Comparison of ENCODE assay signal across 32 mouse cellular contexts in genomic region chr11:21694087-21694486, GRCm38 (mm10).
DNase-seq lines count a peak whose midpoint lies in the region; ATAC-seq and TF ChIP-seq lines count a peak whose summit lies in the region.
"Had no signal": no experiment of that assay in that cellular context is flagged by ENCODE, and none has a peak within 500 bp of the region (broad histone marks: within the 10 kb centered on the region; RNA-seq: fewer than 3 reads in every experiment).

No protein-coding gene starts in this region.

- 72% methylated on average over 6 of the region's 6 CpGs for WGBS in forebrain, embryonic 13.5 days
- WGBS in forebrain, postnatal 0 days: 63% methylated on average over 6 of the region's 6 CpGs
- WGBS in midbrain, embryonic 11.5 days: 56% methylated on average over 6 of the region's 6 CpGs
- 68% methylated on average over 6 of the region's 6 CpGs for WGBS in midbrain, embryonic 10.5 days
- 32% methylated on average over 6 of the region's 6 CpGs for WGBS in midbrain, embryonic 14.5 days
- WGBS in hindbrain, embryonic 12.5 days: 82% methylated on average over 6 of the region's 6 CpGs

- H3K36me3 ChIP-seq in forebrain, embryonic 13.5 days (ENCODE audit: poor library complexity, severe bottlenecking): no peaks in the 10 kb centered on the region
- no peaks in the 10 kb centered on the region for H3K36me3 ChIP-seq in forebrain, postnatal 0 days (ENCODE audit: insufficient read depth)
- no peaks in the 10 kb centered on the region for H3K36me3 ChIP-seq in midbrain, embryonic 11.5 days (ENCODE audit: control insufficient read depth, insufficient read depth, low read length)
- H3K36me3 ChIP-seq in midbrain, embryonic 10.5 days: no peaks in the 10 kb centered on the region
- H3K36me3 ChIP-seq in midbrain, embryonic 14.5 days (ENCODE audit: control insufficient read depth, insufficient read depth, low read length): no peaks in the 10 kb centered on the region
- no peaks in the 10 kb centered on the region for H3K36me3 ChIP-seq in hindbrain, embryonic 12.5 days
- H3K36me3 ChIP-seq: embryonic facial prominence, embryonic 12.5 days; embryonic facial prominence, embryonic 15.5 days; G1E; heart, embryonic 12.5 days; heart, embryonic 15.5 days; hindbrain, embryonic 10.5 days had no signal

- H3K9ac ChIP-seq in forebrain, embryonic 13.5 days: no peak overlapping the region
- H3K9ac ChIP-seq in forebrain, postnatal 0 days: no peak overlapping the region
- H3K9ac ChIP-seq in midbrain, embryonic 11.5 days (ENCODE audit: low read length): no peak overlapping the region
- no peak overlapping the region for H3K9ac ChIP-seq in midbrain, embryonic 14.5 days (replicated peaks; ENCODE audit: low read length)
- H3K9ac ChIP-seq in hindbrain, embryonic 12.5 days: no peak overlapping the region
- H3K9ac ChIP-seq: embryonic facial prominence, embryonic 12.5 days; embryonic facial prominence, embryonic 15.5 days; heart, embryonic 12.5 days; heart, embryonic 15.5 days; hindbrain, embryonic 14.5 days had no signal

- H3K27ac ChIP-seq in forebrain, embryonic 13.5 days: no peak overlapping the region
- H3K27ac ChIP-seq in forebrain, postnatal 0 days (ENCODE audit: low read depth, low read length): no peak overlapping the region
- H3K27ac ChIP-seq in midbrain, embryonic 11.5 days (ENCODE audit: low read depth, low read length): no peak overlapping the region
- no peak overlapping the region for H3K27ac ChIP-seq in midbrain, embryonic 10.5 days (replicated peaks)
- H3K27ac ChIP-seq in midbrain, embryonic 14.5 days (replicated peaks; ENCODE audit: low read depth, low read length): no peak overlapping the region
- H3K27ac ChIP-seq in hindbrain, embryonic 12.5 days: no peak overlapping the region
- H3K27ac ChIP-seq: embryonic facial prominence, embryonic 12.5 days; embryonic facial prominence, embryonic 15.5 days; gastrocnemius, adult 2 months; heart, embryonic 15.5 days; hindbrain, embryonic 10.5 days; hindbrain, embryonic 14.5 days; hindbrain, postnatal 0 days had no signal

- no peaks in the 10 kb centered on the region for H3K9me3 ChIP-seq in forebrain, embryonic 13.5 days (replicated peaks)
- H3K9me3 ChIP-seq in forebrain, postnatal 0 days (ENCODE audit: low read length): no peaks in the 10 kb centered on the region
- H3K9me3 ChIP-seq in midbrain, embryonic 11.5 days (ENCODE audit: control insufficient read depth, low read length): no peaks in the 10 kb centered on the region
- H3K9me3 ChIP-seq in midbrain, embryonic 10.5 days (replicated peaks): no peaks in the 10 kb centered on the region
- no peaks in the 10 kb centered on the region for H3K9me3 ChIP-seq in midbrain, embryonic 14.5 days (ENCODE audit: control insufficient read depth, low read length)
- no peaks in the 10 kb centered on the region for H3K9me3 ChIP-seq in hindbrain, embryonic 12.5 days (replicated peaks)
- H3K9me3 ChIP-seq: embryonic facial prominence, embryonic 12.5 days; embryonic facial prominence, embryonic 15.5 days; G1E; heart, embryonic 12.5 days; heart, embryonic 15.5 days; hindbrain, embryonic 10.5 days had no signal

- no peak for TF ChIP-seq CTCF in forebrain, postnatal 0 days (IDR thresholded peaks at IDR 0.05; ENCODE audit: low read depth)
- TF ChIP-seq CTCF in brain, embryonic 14.5 days (IDR thresholded peaks at IDR 0.05; ENCODE audit: borderline replicate concordance, extremely low read depth, insufficient read depth, insufficient read length): no peak

- peaks cover 5% of the 10 kb centered on the region; the same call in 1 of the 2 replicates for H3K4me1 ChIP-seq in forebrain, embryonic 13.5 days
- H3K4me1 ChIP-seq in forebrain, postnatal 0 days (ENCODE audit: insufficient read depth): no peaks in the 10 kb centered on the region
- peaks cover 5% of the 10 kb centered on the region; the same call in 1 of the 2 replicates for H3K4me1 ChIP-seq in midbrain, embryonic 11.5 days (ENCODE audit: control insufficient read depth, insufficient read depth, low read length)
- peaks cover 8% of the 10 kb centered on the region for H3K4me1 ChIP-seq in midbrain, embryonic 10.5 days
- H3K4me1 ChIP-seq in midbrain, embryonic 14.5 days (ENCODE audit: control insufficient read depth, insufficient read depth, low read length): peaks cover 8% of the 10 kb centered on the region
- H3K4me1 ChIP-seq in hindbrain, embryonic 12.5 days: no peaks in the 10 kb centered on the region
- H3K4me1 ChIP-seq: embryonic facial prominence, embryonic 12.5 days; embryonic facial prominence, embryonic 15.5 days; heart, embryonic 12.5 days; heart, embryonic 15.5 days; hindbrain, embryonic 10.5 days had no signal

- DNase-seq in forebrain, postnatal 0 days: no peak
- no peak for DNase-seq in midbrain, embryonic 11.5 days (ENCODE audit: low spot score, missing footprints)
- no peak for DNase-seq in midbrain, embryonic 10.5 days (ENCODE audit: low spot score)
- DNase-seq in brain, embryonic 14.5 days (ENCODE audit: low read depth): peak; percentile 70
- peak; percentile 69 for DNase-seq in midbrain, embryonic 14.5 days
- DNase-seq in frontal cortex, adult 2 months (ENCODE audit: extremely low spot score in 1 of 2, low spot score in 1 of 2): no peak
- DNase-seq: adrenal gland, postnatal 10 days; adrenal gland, postnatal 36 days; B cell, adult 2 months; cerebellum, adult 11 months; cerebellum, adult 2 months; cerebellum, adult 9-11 months; cerebellum, postnatal 25 days; gastrocnemius, adult 2 months; gastrocnemius, postnatal 14 days; heart, adult 11 months; heart, postnatal 10 days; heart, postnatal 36 days had no signal

- no peaks in the 10 kb centered on the region for H3K27me3 ChIP-seq in forebrain, embryonic 13.5 days
- no peaks in the 10 kb centered on the region for H3K27me3 ChIP-seq in forebrain, postnatal 0 days (ENCODE audit: insufficient read depth, low read length)
- no peaks in the 10 kb centered on the region for H3K27me3 ChIP-seq in midbrain, embryonic 11.5 days (ENCODE audit: control insufficient read depth, insufficient read depth, low read length)
- no peaks in the 10 kb centered on the region for H3K27me3 ChIP-seq in midbrain, embryonic 10.5 days (ENCODE audit: low read depth, poor library complexity, severe bottlenecking)
- H3K27me3 ChIP-seq in midbrain, embryonic 14.5 days (ENCODE audit: control insufficient read depth, insufficient read depth, low read length): no peaks in the 10 kb centered on the region
- H3K27me3 ChIP-seq in hindbrain, embryonic 12.5 days: no peaks in the 10 kb centered on the region
- H3K27me3 ChIP-seq: CH12.LX; embryonic facial prominence, embryonic 12.5 days; embryonic facial prominence, embryonic 15.5 days; heart, embryonic 12.5 days; heart, embryonic 15.5 days; Patski had no signal

- no peak for TF ChIP-seq POLR2A in brain, embryonic 14.5 days (IDR thresholded peaks at IDR 0.05; ENCODE audit: borderline replicate concordance, extremely low read depth, insufficient read depth, insufficient read length, poor library complexity, severe bottlenecking)

- H3K4me3 ChIP-seq in forebrain, embryonic 13.5 days: no peak overlapping the region
- H3K4me3 ChIP-seq in forebrain, postnatal 0 days (ENCODE audit: low read depth, low read length): no peak overlapping the region
- H3K4me3 ChIP-seq in midbrain, embryonic 11.5 days (ENCODE audit: low read depth, low read length): no peak overlapping the region
- no peak overlapping the region for H3K4me3 ChIP-seq in midbrain, embryonic 10.5 days
- no peak overlapping the region for H3K4me3 ChIP-seq in midbrain, embryonic 14.5 days (replicated peaks; ENCODE audit: low read depth, low read length)
- H3K4me3 ChIP-seq in hindbrain, embryonic 12.5 days: no peak overlapping the region
- H3K4me3 ChIP-seq: embryonic facial prominence, embryonic 12.5 days; embryonic facial prominence, embryonic 15.5 days; gastrocnemius, adult 2 months; heart, embryonic 12.5 days; heart, embryonic 15.5 days; hindbrain, embryonic 10.5 days had no signal

- ATAC-seq in forebrain, embryonic 13.5 days: peak; percentile 33; the same call in 1 of the 2 replicates
- ATAC-seq in forebrain, postnatal 0 days: no peak
- peak; percentile 65 for ATAC-seq in midbrain, embryonic 11.5 days (ENCODE audit: low FRiP score)
- peak; percentile 75 for ATAC-seq in midbrain, embryonic 14.5 days (ENCODE audit: low FRiP score, low TSS enrichment)
- ATAC-seq in hindbrain, embryonic 12.5 days (ENCODE audit: low FRiP score): no peak
- ATAC-seq: hindbrain, postnatal 0 days; inflammation-experienced regulatory T-cells, adult 6 months; intestine, embryonic 16.5 days; Patski had no signal

- H3K4me2 ChIP-seq in forebrain, embryonic 13.5 days: no peak overlapping the region
- H3K4me2 ChIP-seq in forebrain, postnatal 0 days (ENCODE audit: low read depth): no peak overlapping the region
- no peak overlapping the region for H3K4me2 ChIP-seq in midbrain, embryonic 11.5 days
- H3K4me2 ChIP-seq in midbrain, embryonic 14.5 days (ENCODE audit: low read length): no peak overlapping the region
- H3K4me2 ChIP-seq in hindbrain, embryonic 12.5 days (replicated peaks): no peak overlapping the region
- H3K4me2 ChIP-seq: embryonic facial prominence, embryonic 12.5 days; embryonic facial prominence, embryonic 15.5 days; heart, embryonic 12.5 days; heart, embryonic 15.5 days; hindbrain, embryonic 14.5 days had no signal

Comparison
In these comparisons a context has a peak if more than half of its experiments do, and no peak if none do; other contexts are left out.
1. ATAC-seq: peak in forebrain, embryonic 13.5 days (single experiment), midbrain, embryonic 11.5 days (single experiment) and midbrain, embryonic 14.5 days (single experiment); none in forebrain, postnatal 0 days (single experiment) and hindbrain, embryonic 12.5 days (single experiment).
2. DNase-seq: peak in brain, embryonic 14.5 days (single experiment) and midbrain, embryonic 14.5 days (single experiment); none in forebrain, postnatal 0 days (single experiment), midbrain, embryonic 11.5 days (single experiment), midbrain, embryonic 10.5 days (single experiment) and frontal cortex, adult 2 months (0 of 2).